Mouse (Mus musculus) heart, postnatal 4 days (tissue): ENCODE data around the gene Sec1. TPM values are rescaled to one million over a fixed set of nuclear protein-coding genes. Genes with fewer than 3 reads are reported as not detected.

Experiments used
- DNase-seq: peaks from one replicate; pipeline ENCODE4 v3.0.0; 2021
- total RNA-seq, 2 experiments: library from RNA; stranded (reverse); gene quantifications; 2 replicates each; pipeline ENCODE4 v1.2.3; 2021

Sec1 gene
- total RNA-seq, 2 experiments from 2014 or later = 0.14 to 0.18 TPM

GRCm38 (mm10) chr7:45704046-45704559 lies 9.9 kb upstream of the Sec1 start:
- peak; percentile 67 for DNase-seq

- DNase-seq = no peak
These were observed 9.4 kb upstream of the Sec1 start for GRCm38 (mm10) chr7:45703521-45704033.

GRCm38 (mm10) chr7:45702809-45703520 lies 8.8 kb upstream of the Sec1 start:
- no peak for DNase-seq

GRCm38 (mm10) chr7:45702316-45702715 lies 8.1 kb upstream of the Sec1 start:
- no peak for DNase-seq

- no peak for DNase-seq
These were observed 7.4 kb upstream of the Sec1 start for GRCm38 (mm10) chr7:45701607-45702006.

- peak; percentile 57 for DNase-seq
These were observed 6.9 kb upstream of the Sec1 start for GRCm38 (mm10) chr7:45701072-45701471.

- DNase-seq = peak; percentile 79
These were observed 6.3 kb upstream of the Sec1 start for GRCm38 (mm10) chr7:45700301-45701015.

- peak; percentile 33 for DNase-seq
These were observed 5.4 kb upstream of the Sec1 start, which contains the start of gene Car11 for GRCm38 (mm10) chr7:45699523-45700141. TSS of gene Car11 (plus strand) at chr7:45699843.

- DNase-seq = no peak
These were observed 3.7 kb upstream of the Sec1 start for GRCm38 (mm10) chr7:45697894-45698293.

- no peak for DNase-seq
These were observed 896 bp upstream of the Sec1 start for GRCm38 (mm10) chr7:45695098-45695497.

GRCm38 (mm10) chr7:45692364-45692763 lies 1.8 kb downstream of the Sec1 start:
- DNase-seq = no peak

- no peak for DNase-seq
These were observed 4.4 kb downstream of the Sec1 start for GRCm38 (mm10) chr7:45689800-45690199.

GRCm38 (mm10) chr7:45689099-45689498 lies 5.1 kb downstream of the Sec1 start:
- no peak for DNase-seq

GRCm38 (mm10) chr7:45686841-45687240 lies 7.4 kb downstream of the Sec1 start:
- DNase-seq = no peak

GRCm38 (mm10) chr7:45685811-45686210 lies 8.4 kb downstream of the Sec1 start:
- DNase-seq = no peak

- no peak for DNase-seq
These were observed 10.7 kb downstream of the Sec1 start, which contains the start of gene Ntn5 for GRCm38 (mm10) chr7:45683396-45684050. TSS of gene Ntn5 (plus strand) at chr7:45684022.

GRCm38 (mm10) chr7:45682144-45683126 lies 11.8 kb downstream of the Sec1 start:
- DNase-seq = peak; percentile 95

GRCm38 (mm10) chr7:45681046-45681736 lies 13.0 kb downstream of the Sec1 start:
- peak; percentile 73 for DNase-seq

- peak; percentile 70 for DNase-seq
These were observed 14.1 kb downstream of the Sec1 start for GRCm38 (mm10) chr7:45679966-45680621.

- no peak for DNase-seq
These were observed 15.7 kb downstream of the Sec1 start for GRCm38 (mm10) chr7:45678513-45678912.
